In the genomic region with DNA sequence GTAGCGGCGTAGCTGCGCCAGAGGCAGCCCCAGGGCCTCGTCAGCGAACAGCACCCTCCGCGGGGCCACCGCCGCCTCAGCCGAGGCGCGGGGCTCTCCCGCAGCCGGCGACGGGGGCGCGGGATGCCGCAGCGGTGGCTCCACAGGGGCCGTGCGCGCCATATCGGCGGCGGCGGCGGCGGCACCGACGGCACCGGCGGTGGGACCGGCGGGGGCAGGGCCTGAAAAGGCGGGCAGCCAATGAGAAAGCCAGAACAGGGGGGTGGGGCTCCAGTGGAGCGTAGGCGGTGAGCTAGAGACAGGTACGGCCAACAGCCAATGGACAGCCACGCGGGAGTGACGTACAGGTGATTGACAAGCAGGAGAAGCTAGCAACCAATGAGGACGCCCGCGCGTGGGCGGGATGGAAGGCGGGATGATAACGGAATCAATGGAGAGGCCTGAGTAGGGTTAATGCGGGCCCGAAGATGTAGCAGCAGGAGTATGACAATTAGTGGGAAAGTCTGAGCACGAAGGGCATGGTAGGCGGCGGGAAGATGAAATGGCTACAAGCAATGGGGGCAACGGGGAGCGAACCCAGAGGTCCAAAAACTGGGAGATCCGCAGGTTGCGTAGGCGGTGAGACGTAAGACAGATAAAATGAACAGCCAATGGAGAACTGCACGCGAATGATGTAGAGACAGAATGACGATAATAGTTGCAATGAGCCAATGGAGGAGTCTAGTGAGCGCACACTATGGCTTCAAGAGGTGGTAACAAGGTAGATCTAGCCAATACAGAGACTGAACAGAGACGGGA, we compare ENCODE assay signal across 8 mouse cellular contexts. TPM values are rescaled to one million over a fixed set of nuclear protein-coding genes. Genes with fewer than 3 reads are reported as not detected.
DNase-seq lines count a peak whose midpoint lies in the region; ATAC-seq lines count a peak whose summit lies in the region.

TSS of gene Ppp1r3f (minus strand) at position 197 of the 798 bp plus-strand sequence.

- H3K27me3 ChIP-seq in hindbrain, embryonic 14.5 days (ENCODE audit: control insufficient read depth, insufficient read depth, low read length): no peaks in the 10 kb centered on the region

- H3K36me3 ChIP-seq in hindbrain, embryonic 14.5 days (replicated peaks; ENCODE audit: control insufficient read depth, insufficient read depth): no peaks in the 10 kb centered on the region

- peak within 1 kb of the TSS; percentile 61 for H3K4me2 ChIP-seq in hindbrain, embryonic 14.5 days (replicated peaks)

- ATAC-seq in hindbrain, embryonic 14.5 days (ENCODE audit: low FRiP score): peak; percentile 97

- H3K9me3 ChIP-seq in hindbrain, embryonic 14.5 days (ENCODE audit: control insufficient read depth, low read length): no peaks in the 10 kb centered on the region

- peak within 1 kb of the TSS; percentile 54 for H3K4me3 ChIP-seq in hindbrain, embryonic 14.5 days (replicated peaks; ENCODE audit: low read length)

- H3K4me1 ChIP-seq in hindbrain, embryonic 14.5 days (replicated peaks; ENCODE audit: control insufficient read depth, insufficient read depth, low read length): peaks cover 11% of the 10 kb centered on the region

- 12% methylated on average over 57 of the region's 65 CpGs for WGBS in hindbrain, embryonic 14.5 days

- H3K27ac ChIP-seq in hindbrain, embryonic 14.5 days: peak within 1 kb of the TSS; percentile 92

- peak; percentile 96 for DNase-seq in R1 (ENCODE audit: low read depth, low spot score)
- DNase-seq in cerebellum, postnatal 25 days: peak; percentile 92 to 95
- peak; percentile 94 for DNase-seq in frontal cortex, postnatal 25 days (ENCODE audit: low spot score in 2 of 2)
- DNase-seq in hindbrain, embryonic 14.5 days (ENCODE audit: low spot score): peak; percentile 86
- peak; percentile 93 to 95 for DNase-seq in layer of hippocampus, postnatal 36 days
- DNase-seq in lung, postnatal 36 days: peak; percentile 98
- peak; percentile 96 for DNase-seq in retina, postnatal 1 day
- peak; percentile 67 to 89 for DNase-seq in urinary bladder, adult 18-20 months (ENCODE audit: low spot score in 2 of 2)

- H3K9ac ChIP-seq in hindbrain, embryonic 14.5 days: peak within 1 kb of the TSS; percentile 67

RNA-seq across cellular contexts. Expression of gene Ppp1r3f, which starts in this region (rescaled TPM):
- polyA plus RNA-seq in hindbrain, embryonic 14.5 days (2014; fragmentation: Nextera tagmentation; extraction: Ambion mirVana): 5.0 and 7.5 TPM in 2 replicates
- 10 to 100 TPM; 15.3 to 18.4 TPM for total RNA-seq in layer of hippocampus, postnatal 36 days (2021)

Comparison
In these comparisons a context has a peak if more than half of its experiments do, and no peak if none do; other contexts are left out.
1. Peak in every context shown above with its lines: DNase-seq, ATAC-seq, H3K4me3 ChIP-seq and H3K27ac ChIP-seq.